Mouse (Mus musculus) lung, adult 2 months (tissue): ENCODE results near the gene Trip4.

Source experiments
- CTCF ChIP-seq: fragments of 200-500 bp; IDR thresholded peaks from 2 replicates; pipeline ENCODE4 v1.5.1; 2011; ENCODE audit warnings: mild to moderate bottlenecking, low read length, control low read depth; ENCODE audit not compliant: insufficient read depth
- POLR2A ChIP-seq: fragments of 200-500 bp; IDR thresholded peaks from 2 replicates; pipeline ENCODE4 v1.6.1; 2011; ENCODE audit warnings: low read depth, mild to moderate bottlenecking, control low read depth, low read length, borderline replicate concordance; ENCODE audit errors: extremely low read depth

GRCm38 (mm10) chr9:65822011-65822410 is 86.6 kb downstream of the Trip4 start:
- no peak for TF ChIP-seq CTCF
- no peak for TF ChIP-seq POLR2A
